Mouse (Mus musculus) midbrain, embryonic 16.5 days (tissue): Measurements from ENCODE around the gene Adgrb2. TPM values are rescaled to one million over a fixed set of nuclear protein-coding genes. Genes with fewer than 3 reads are reported as not detected.

Source experiments
- ATAC-seq: fragments of 200-750 bp; cut with Nextera tagmentation; 2 replicates; pipeline ENCODE4 v1.8.0; 2017; ENCODE audit warnings: moderate TSS enrichment
- H3K27ac ChIP-seq: fragments of 300-500 bp; sonication (generic); 2 replicates; pipeline ENCODE4 v1.5.1; 2014; ENCODE audit warnings: mild to moderate bottlenecking, low read length, mixed read lengths
- H3K27me3 ChIP-seq: fragments of 300-500 bp; sonication (generic); 2 replicates; pipeline ENCODE4 v1.6.1; 2014; ENCODE audit warnings: low read depth, low read length, mixed read lengths; ENCODE audit not compliant: control insufficient read depth, insufficient read depth
- H3K36me3 ChIP-seq: fragments of 300-500 bp; sonication (generic); 2 replicates; pipeline ENCODE4 v1.6.1; 2014; ENCODE audit warnings: mild to moderate bottlenecking, low read length, moderate library complexity, mixed read lengths; ENCODE audit not compliant: control insufficient read depth, insufficient read depth
- H3K4me1 ChIP-seq: fragments of 300-500 bp; sonication (generic); 2 replicates; pipeline ENCODE4 v1.6.1; 2014; ENCODE audit warnings: mild to moderate bottlenecking, low read length, mixed read lengths; ENCODE audit not compliant: control insufficient read depth, insufficient read depth
- H3K4me2 ChIP-seq: fragments of 300-500 bp; sonication (generic); 2 replicates; pipeline ENCODE4 v1.6.1; 2014; ENCODE audit warnings: mild to moderate bottlenecking, low read length, mixed read lengths
- H3K4me3 ChIP-seq: fragments of 300-500 bp; sonication (generic); 2 replicates; pipeline ENCODE4 v1.5.1; 2014; ENCODE audit warnings: low read depth, mild to moderate bottlenecking, low read length, moderate library complexity, mixed read lengths
- H3K9ac ChIP-seq: fragments of 300-500 bp; sonication (generic); 2 replicates; pipeline ENCODE4 v1.6.1; 2014; ENCODE audit warnings: low read depth, low read length, mixed read lengths
- H3K9me3 ChIP-seq: fragments of 300-500 bp; sonication (generic); replicated peaks from 2 replicates; pipeline ENCODE4 v1.6.1; 2014; ENCODE audit warnings: mild to moderate bottlenecking, low read length, mixed read lengths; ENCODE audit not compliant: control insufficient read depth, poor library complexity, severe bottlenecking
- WGBS: fragments of 180-500 bp; shearing (Covaris S2); extraction: QIAGEN DNeasy Blood & Tissue Kit; methylation state at CpG from one replicate; pipeline ENCODE4 v1.1.7; 2014; 5-methylcytosine and 5-hydroxymethylcytosine counted together
- polyA plus RNA-seq: library from polyadenylated mRNA; unstranded; fragments of >200 nt; fragmentation: Nextera tagmentation; extraction: Ambion mirVana; gene quantifications from 2 replicates; pipeline ENCODE4 v1.2.1, GENCODE M21; 2015

Adgrb2 gene
- polyA plus RNA-seq, 1 experiment from 2014 or later = 15.8 TPM

DNA sequence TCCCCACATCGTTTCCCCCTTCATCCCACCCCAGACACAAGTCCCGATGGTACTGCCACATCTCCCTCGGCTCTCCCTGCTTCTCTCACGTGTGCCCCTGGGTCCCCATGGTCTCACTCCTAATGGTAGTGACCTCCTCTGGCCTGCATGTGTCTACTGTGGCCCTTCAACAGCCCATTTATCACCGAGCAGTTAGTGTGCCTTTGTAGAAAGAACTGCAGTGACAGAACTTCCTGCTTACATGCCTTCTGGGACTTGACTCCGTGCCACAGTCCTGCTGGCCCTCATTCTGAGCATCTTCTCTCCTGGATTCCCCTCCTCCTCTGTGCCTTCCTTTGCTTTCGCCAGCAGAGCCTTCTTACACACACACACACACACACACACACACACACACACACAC is 78.5 kb downstream of the Adgrb2 start:
- H3K4me1 ChIP-seq = no peaks in the 10 kb centered on the region
- no peak overlapping the region for H3K9ac ChIP-seq
- WGBS = 73% methylated on average over 7 of the region's 7 CpGs
- H3K27ac ChIP-seq = no peak overlapping the region
- H3K4me3 ChIP-seq = no peak overlapping the region
- no peak overlapping the region for H3K4me2 ChIP-seq
- ATAC-seq = no peak
- no peaks in the 10 kb centered on the region for H3K9me3 ChIP-seq
- H3K27me3 ChIP-seq = no peaks in the 10 kb centered on the region
- H3K36me3 ChIP-seq = no peaks in the 10 kb centered on the region

DNA sequence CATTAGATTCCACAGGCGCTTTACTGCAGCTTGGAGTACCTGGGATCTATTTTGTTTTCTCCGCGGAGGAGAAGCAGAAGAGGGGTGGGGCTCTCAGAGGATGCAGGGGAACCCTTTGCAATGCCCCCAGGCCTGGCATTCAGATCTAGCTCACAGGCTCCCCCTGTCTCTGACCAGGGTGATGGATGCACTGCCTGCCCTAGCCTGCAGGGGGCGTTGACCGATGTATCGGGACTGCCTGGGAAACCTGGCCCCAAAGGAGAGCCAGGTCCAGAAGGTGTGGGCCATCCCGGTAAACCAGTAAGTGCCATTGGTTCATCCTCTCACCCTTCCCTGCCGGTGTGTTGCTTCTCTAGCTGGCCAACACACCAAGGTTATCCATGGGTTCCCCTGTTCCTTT is 82.1 kb downstream of the Adgrb2 start:
- ATAC-seq = no peak
- WGBS = 10% methylated on average over 8 of the region's 8 CpGs
- H3K36me3 ChIP-seq = no peaks in the 10 kb centered on the region

DNA sequence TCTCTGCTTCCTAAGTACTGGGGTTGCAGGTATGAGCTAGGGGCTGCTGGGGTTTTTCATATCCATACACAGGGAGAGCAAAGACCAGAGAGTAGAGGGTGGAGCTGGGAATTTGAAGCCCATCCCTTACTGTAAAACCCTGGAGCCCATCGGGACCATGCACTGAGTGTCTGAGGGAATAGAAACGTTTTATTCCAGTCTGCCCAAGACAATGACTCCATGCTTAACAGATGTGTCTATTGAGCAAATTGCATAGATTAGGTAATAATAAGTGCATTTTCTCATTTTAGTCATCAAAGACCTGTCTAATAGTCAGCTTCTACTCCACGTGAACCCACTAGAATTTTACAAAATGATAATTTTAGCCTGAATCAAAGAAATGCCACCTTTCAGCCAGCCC is 85.9 kb downstream of the Adgrb2 start:
- H3K27me3 ChIP-seq = no peaks in the 10 kb centered on the region
- no peak overlapping the region for H3K9ac ChIP-seq
- 53% methylated on average over 3 of the region's 3 CpGs for WGBS
- no peaks in the 10 kb centered on the region for H3K36me3 ChIP-seq
- no peak for ATAC-seq
- no peak overlapping the region for H3K4me2 ChIP-seq
- H3K4me3 ChIP-seq = no peak overlapping the region
- no peaks in the 10 kb centered on the region for H3K9me3 ChIP-seq
- peaks cover 3% of the 10 kb centered on the region; the same call in 1 of the 2 replicates for H3K4me1 ChIP-seq
- H3K27ac ChIP-seq = no peak overlapping the region

More for the DNA sequence above, 82.1 kb downstream of the Adgrb2 start:
- Histone ChIP-seq H3K27ac (no peak overlapping the region), H3K4me3 (no peak overlapping the region), H3K4me2 (no peak overlapping the region), H3K9ac (no peak overlapping the region), H3K4me1 (no peaks in the 10 kb centered on the region), H3K9me3 (no peaks in the 10 kb centered on the region), H3K27me3 (no peaks in the 10 kb centered on the region)

DNA sequence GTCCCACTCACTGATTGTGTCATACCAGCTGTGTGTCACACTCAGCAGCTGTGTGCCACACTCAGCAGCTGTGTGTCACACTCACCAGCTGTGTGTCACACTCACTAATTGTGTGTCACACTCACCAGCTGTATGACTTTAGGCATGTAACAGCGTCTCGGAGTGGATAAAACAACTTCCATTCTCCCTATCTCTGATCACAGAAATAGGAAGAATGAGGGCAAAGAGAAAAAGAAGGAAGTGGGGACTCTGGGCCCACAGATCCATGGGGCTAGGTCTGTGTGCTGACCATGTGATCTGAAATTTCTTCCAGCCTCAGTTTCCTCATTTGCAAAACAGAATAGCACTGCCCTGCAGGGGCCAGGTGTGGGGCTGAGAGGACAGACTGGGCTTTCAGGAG is 87.1 kb downstream of the Adgrb2 start:
- ATAC-seq = no peak
- 85% methylated on average over 2 of the region's 2 CpGs for WGBS
- Histone ChIP-seq H3K4me1 (peaks cover 3% of the 10 kb centered on the region; the same call in 1 of the 2 replicates), H3K27me3 (no peaks in the 10 kb centered on the region), H3K9me3 (no peaks in the 10 kb centered on the region), H3K4me3 (no peak overlapping the region), H3K27ac (no peak overlapping the region), H3K36me3 (no peaks in the 10 kb centered on the region), H3K9ac (no peak overlapping the region), H3K4me2 (no peak overlapping the region)

Other genes with a start within 250 kb of the Adgrb2 start
- 116 and 132 TPM in 2 replicates for gene Khdrbs1, start 242.6 kb upstream of the Adgrb2 start, polyA plus RNA-seq
- 222 and 255 TPM in 2 replicates for gene Ptp4a2, start 173.7 kb upstream of the Adgrb2 start, polyA plus RNA-seq
- not detected in 2 replicates for gene Spocd1, start 55.6 kb upstream of the Adgrb2 start, polyA plus RNA-seq
- gene Col16a1, start 63.0 kb downstream of the Adgrb2 start, polyA plus RNA-seq = 8.6 and 10.5 TPM in 2 replicates
- 62.1 and 62.3 TPM in 2 replicates for gene Pef1, start 117.7 kb downstream of the Adgrb2 start, polyA plus RNA-seq
- 3.9 and 6.6 TPM in 2 replicates for gene Hcrtr1, start 154.5 kb downstream of the Adgrb2 start, polyA plus RNA-seq
- gene Tinagl1, start 190.3 kb downstream of the Adgrb2 start, polyA plus RNA-seq = 4.3 and 4.6 TPM in 2 replicates
- gene Gm853, start 237.5 kb downstream of the Adgrb2 start, polyA plus RNA-seq = 0.24 TPM in 1 of 2 replicates, not detected in the other